Mouse (Mus musculus) gastrocnemius, postnatal 10 days (tissue): ENCODE data around the gene Txlng. TPM values are rescaled to one million over a fixed set of nuclear protein-coding genes. Genes with fewer than 3 reads are reported as not detected.
A peak's percentile ranks its signal among the peaks of the same experiment; 100 is the strongest.

Experiments used
- DNase-seq: peaks from one replicate; pipeline ENCODE4 v3.0.0; 2021; ENCODE audit warnings: mixed read lengths
- microRNA-seq, 2 experiments: library from miRNA; unstranded; fragments of <30 nt; microRNA quantifications; one replicate each; pipeline ENCODE4 v1.2.0; 2021
- total RNA-seq, 2 experiments: library from RNA; stranded (reverse); gene quantifications; 2 replicates each; pipeline ENCODE4 v1.2.3; 2021

Txlng gene
- total RNA-seq, 2 experiments from 2014 or later: 7.4 to 8.2 TPM

DNA sequence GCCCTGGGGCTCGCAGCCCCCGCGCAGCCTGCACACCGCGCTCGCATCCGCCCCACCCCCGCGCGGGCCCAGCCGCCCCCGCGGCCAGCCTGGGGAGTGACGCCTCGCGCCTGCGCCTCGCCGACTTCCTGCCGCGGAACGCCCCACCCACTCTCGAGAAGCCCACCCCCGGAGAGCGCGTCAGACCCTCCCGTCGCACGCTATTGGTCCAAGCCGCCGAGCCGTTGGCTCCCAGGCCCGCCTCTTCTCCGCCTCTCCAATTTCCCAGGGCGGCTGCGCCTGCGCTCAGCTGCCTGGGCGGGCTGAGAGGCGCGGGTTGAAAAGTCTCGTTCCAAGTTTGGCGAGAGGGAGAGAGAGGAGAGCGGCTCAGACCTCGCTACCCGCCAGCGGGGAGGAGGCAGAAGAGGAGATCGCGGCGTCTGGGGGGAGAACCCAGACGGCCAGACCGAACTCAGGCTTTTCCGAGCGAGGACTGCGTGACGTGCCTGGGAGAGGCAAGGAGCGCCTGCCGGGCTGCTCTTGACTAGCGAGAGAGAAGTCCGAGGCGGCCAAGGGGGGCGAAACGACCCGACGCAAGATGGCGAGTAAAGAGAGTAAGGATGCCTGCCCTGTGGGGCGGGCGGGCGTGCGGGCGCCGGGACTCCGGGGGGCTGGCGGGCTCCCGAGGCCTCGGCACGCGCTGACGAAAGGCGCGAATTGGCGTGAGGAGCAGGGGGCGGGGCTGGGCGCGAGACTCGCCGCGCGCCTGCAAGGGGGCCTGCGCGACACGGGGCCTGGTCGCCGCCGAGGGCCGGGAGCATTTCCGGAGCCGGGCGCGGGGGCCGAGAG, 68.9 kb downstream of the Txlng start, which contains the start of gene Rbbp7:
Gene Rbbp7, plus strand, starts transcription at position 288 of the 828 bp plus-strand sequence.
- peak; percentile 88 for DNase-seq

- DNase-seq: peak; percentile 4
Observed at GRCm38 (mm10) chrX:162759251-162760114, 69.8 kb downstream of the Txlng start.

DNA sequence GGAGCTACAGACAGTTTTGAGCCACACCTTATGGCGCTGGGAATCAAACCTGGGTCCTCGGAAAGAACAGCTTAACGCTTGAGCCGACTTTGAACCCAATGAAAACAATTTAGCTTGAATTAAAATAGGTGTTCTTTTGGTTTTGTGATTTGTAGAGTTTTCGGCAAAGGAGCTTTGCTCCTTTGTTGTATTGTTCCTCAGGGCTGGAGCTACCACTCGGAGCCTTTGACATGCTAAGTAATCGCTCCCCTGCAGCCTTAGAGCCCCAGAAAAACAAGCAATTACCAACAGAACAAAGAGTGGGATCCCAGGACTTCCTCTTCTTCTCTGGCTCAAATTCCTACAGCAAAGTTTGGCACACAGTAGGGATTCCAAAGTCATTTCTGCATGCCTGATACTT, 73.2 kb downstream of the Txlng start:
- DNase-seq: no peak

DNA sequence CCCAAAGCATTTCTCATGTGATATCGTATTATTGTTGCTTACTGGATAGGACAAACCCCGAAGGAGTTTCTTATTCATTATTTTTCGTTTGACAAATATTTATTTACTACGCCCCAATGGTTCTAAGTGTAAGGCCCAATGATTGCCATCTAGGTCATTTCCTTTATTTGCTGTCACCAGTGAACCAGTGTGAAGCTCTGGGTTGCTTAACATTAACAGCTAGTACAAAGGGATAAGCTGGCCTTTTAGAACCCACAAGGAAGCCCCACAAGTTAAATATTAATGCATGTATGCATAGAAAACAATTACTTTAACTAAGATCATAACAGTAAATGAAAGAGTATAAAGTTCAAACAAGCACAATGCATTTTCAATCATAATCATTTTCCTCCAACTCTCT, 74.9 kb downstream of the Txlng start:
- DNase-seq: no peak

DNA sequence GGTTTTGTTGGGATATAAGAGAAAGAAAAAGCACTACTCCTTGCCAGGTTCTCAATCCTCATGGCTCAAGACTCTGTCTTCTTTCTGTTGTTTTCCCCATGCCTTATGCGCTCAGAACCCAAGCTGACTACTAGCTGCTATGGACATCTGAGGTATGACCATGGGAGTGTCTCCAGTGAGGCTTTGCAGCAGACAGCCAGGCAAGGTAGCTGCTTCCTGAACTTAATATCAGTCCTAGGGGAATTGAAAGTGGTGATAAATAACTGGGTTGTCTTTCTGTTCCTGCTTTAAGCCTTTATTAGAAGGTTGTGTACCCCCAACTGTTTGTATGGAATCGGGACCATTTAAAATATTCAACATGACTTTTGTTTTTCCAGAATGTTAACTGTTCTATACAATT, 76.8 kb downstream of the Txlng start:
- DNase-seq: no peak

DNA sequence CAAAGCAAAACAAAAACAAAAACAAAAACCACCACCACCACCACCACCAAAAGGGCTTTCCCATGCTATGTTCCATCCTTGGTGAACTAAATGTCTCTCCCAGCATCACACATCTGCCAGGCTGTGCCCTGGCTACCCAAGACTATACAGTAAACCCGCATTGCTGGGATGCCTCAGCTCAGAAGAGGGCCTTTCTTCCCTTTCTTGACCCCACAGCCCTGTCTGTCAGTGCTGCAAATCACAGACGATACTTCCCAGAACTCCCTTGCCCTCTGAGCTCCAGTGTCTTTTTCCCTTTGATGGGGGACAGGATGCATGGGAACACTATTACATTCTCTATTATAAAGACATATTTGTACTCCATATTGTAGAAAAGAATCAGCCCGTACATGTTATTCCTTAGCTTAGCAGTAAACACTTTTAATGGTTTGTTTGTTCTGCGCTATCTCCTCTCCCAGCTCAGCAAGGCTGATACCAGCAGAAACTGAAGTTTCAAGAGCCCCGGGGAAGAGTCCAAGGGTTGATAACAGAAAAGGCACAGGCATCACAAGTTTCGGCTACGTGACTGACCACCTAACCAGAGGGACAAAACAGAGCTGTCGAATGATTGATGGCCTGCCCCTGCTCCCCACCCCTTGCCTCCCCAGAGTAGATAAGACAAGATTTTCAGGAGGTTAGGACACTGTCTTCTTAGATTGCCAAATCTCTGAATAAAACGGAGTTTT, 80.4 kb downstream of the Txlng start:
- DNase-seq: no peak

- DNase-seq: no peak
Observed at GRCm38 (mm10) chrX:162736140-162736659, 93.1 kb downstream of the Txlng start.

DNA sequence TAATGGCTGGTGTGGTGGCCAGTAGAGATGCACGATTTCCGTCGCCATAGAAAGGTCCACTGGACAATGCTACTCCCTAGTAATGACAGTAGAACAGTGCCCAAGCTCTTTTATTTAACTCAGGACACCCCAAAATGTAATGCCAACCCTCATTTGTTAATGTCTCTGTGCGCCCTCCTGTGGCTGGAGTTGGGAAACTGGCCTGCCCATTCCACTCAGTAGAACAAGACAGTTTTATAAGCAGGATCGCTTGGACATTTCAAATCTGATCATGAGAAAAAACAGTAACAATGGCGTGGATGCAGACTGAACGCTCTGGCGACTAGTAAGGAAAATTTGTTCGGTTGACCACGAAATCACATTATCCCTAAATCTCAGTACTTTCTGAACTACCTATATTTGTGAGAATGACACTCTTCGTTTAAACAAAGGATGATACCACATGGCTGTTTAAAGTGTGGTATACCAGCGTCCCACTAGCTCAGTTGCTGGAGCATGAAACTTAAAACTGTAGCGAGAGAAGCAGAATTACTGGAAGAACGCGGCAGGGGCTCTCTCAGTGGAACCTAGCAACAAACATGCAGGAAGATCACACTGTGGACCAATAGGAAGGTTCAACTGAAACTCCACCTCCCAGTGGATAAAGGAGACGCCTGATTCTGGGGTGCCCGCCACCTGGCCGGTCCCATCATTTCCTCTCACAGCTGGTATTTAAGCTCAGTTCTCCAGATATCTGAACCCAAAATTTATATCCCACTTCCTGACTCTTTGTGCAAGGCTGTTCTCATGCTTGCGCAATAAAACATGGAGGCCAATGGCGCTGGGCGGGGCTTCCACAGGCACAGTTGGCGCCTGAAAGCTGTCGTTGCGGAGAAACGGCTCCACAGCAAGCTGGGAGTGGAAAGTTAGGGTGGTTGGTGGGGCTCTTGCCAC, 94.0 kb downstream of the Txlng start:
- peak; percentile 56 for DNase-seq

DNA sequence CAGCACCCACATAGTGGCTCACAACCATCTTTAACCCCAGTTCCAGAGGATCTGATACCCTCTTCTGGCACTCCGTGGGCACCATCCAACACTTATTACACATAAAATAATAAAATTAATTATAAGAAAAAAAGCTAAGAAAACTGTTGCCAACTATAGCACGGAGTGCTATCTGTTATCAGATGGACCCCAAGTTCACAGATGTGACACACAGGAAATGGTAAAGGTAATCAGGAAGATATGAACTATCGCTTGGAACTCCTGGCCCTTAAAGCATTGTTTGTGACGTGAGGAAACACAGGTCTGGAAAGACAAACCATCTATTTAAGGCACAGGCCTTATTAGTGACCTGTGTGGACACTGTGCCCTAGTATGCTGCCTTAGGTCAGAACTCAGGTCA, 99.2 kb downstream of the Txlng start:
- no peak for DNase-seq

Small RNAs within 50 kb of the gene (microRNA-seq; reads per million reads assigned to microRNA genes)
- gene Mir3473a: 0 reads per million in 2 experiments

Other genes starting within 250 kb of the Txlng start
- gene Reps2, start 185.8 kb downstream of the Txlng start, total RNA-seq: 1 to 10 TPM; 4.4 TPM
- gene Rbbp7, start 69.1 kb downstream of the Txlng start, total RNA-seq: 100 to 1,000 TPM; 151 to 160 TPM
- gene Syap1, start 59.0 kb upstream of the Txlng start, total RNA-seq: 10 to 100 TPM; 32.4 to 34.2 TPM
- 10 to 100 TPM; 12.9 to 14.3 TPM for gene Ctps2, start 71.8 kb upstream of the Txlng start, total RNA-seq
- gene S100g, start 135.1 kb upstream of the Txlng start, total RNA-seq: not detected